Mouse (Mus musculus): ENCODE data around the gene Foxd2. TPM values are rescaled to one million over a fixed set of nuclear protein-coding genes. Genes with fewer than 3 reads are reported as not detected.

The Foxd2 gene
- polyA plus RNA-seq, 1 experiment from 2014 or later = not detected

DNA sequence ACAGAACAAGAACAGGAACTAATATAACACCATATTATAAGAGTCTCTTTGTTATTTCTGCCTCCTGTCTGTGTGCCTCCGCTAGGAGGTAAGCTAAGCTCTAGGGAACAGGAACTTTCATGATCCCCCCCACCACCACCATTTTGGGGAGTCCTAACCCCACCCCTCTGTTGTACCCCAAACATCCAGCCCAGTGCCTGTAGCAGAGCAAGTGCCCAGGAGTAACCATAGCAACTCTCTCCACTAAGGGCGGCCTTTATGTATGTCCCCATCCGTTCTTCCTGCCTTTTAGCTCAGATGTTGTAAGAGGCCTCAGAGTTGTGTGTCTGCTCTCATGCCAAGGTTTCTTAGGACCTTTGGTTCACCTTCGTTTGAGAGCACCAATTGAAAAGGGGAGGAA lies 33.4 kb upstream of the Foxd2 start:
- WGBS = 58% methylated on average over 4 of the region's 4 CpGs

DNA sequence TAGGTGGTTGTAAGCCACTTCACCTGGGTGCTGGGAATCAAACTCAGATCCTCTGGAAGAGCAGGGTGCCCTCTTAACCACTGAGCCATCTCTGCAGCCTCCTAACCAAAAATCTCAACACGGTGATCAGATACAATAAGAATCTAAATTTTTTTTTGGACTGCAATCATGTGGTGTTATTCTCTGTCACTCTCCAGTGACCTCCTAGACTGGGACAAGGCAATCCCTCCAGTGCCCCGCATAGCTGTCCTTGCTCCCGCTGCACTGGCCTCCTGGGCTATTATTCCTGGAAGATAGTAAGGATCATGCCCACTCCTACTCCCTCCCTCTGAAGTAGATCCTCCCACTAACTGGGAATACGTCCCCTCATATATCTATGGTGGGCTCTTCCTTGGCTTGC lies 32.6 kb upstream of the Foxd2 start:
- Histone ChIP-seq H3K4me2 (ENCODE audit: low read depth, low read length) (no peak overlapping the region), H3K9ac (ENCODE audit: low read length) (no peak overlapping the region), H3K27me3 (ENCODE audit: control insufficient read depth, insufficient read depth, low read length) (peaks cover 17% of the 10 kb centered on the region), H3K36me3 (ENCODE audit: control insufficient read depth, insufficient read depth) (no peaks in the 10 kb centered on the region), H3K4me1 (ENCODE audit: control insufficient read depth, insufficient read depth, low read length) (no peaks in the 10 kb centered on the region), H3K4me3 (ENCODE audit: low read length) (no peak overlapping the region), H3K27ac (ENCODE audit: low read length) (no peak overlapping the region), H3K9me3 (replicated peaks; ENCODE audit: control insufficient read depth, low read length) (no peaks in the 10 kb centered on the region)
- 81% methylated on average over 4 of the region's 4 CpGs for WGBS
- ATAC-seq (replicated peaks; ENCODE audit: extremely low read depth, insufficient read depth, low FRiP score) = no peak

More for the DNA sequence above, 33.4 kb upstream of the Foxd2 start:
- Histone ChIP-seq H3K4me3 (ENCODE audit: low read length) (no peak overlapping the region), H3K27ac (ENCODE audit: low read length) (no peak overlapping the region), H3K9me3 (replicated peaks; ENCODE audit: control insufficient read depth, low read length) (no peaks in the 10 kb centered on the region), H3K36me3 (ENCODE audit: control insufficient read depth, insufficient read depth) (no peaks in the 10 kb centered on the region), H3K27me3 (ENCODE audit: control insufficient read depth, insufficient read depth, low read length) (peaks cover 23% of the 10 kb centered on the region), H3K4me2 (ENCODE audit: low read depth, low read length) (no peak overlapping the region), H3K4me1 (ENCODE audit: control insufficient read depth, insufficient read depth, low read length) (no peaks in the 10 kb centered on the region), H3K9ac (ENCODE audit: low read length) (no peak overlapping the region)
- no peak for ATAC-seq (replicated peaks; ENCODE audit: extremely low read depth, insufficient read depth, low FRiP score)

DNA sequence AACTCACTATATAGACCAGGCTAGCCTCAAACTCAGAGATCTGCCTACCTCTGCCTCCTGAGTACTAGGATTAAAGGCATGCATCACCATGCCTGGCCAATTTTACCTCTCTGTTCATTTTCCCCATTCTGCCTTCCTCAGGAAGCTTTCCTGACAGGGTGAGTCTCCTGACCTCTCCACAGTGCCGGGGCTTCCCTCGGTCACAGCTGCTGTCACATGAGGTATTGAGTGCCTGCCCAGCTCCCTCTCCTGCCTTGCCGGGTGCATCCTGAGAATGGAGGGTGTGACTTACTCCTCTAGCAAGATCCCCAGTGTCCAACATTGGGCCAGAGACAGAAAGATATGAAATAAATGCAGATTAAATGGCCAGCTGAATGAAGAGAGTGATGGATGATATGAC lies 29.6 kb upstream of the Foxd2 start:
- no peaks in the 10 kb centered on the region for H3K36me3 ChIP-seq (ENCODE audit: control insufficient read depth, insufficient read depth)
- H3K27ac ChIP-seq (ENCODE audit: low read length) = no peak overlapping the region
- H3K4me1 ChIP-seq (ENCODE audit: control insufficient read depth, insufficient read depth, low read length) = no peaks in the 10 kb centered on the region
- no peak overlapping the region for H3K4me3 ChIP-seq (ENCODE audit: low read length)
- peaks cover 8% of the 10 kb centered on the region for H3K27me3 ChIP-seq (ENCODE audit: control insufficient read depth, insufficient read depth, low read length)
- WGBS = 43% methylated on average over 3 of the region's 3 CpGs
- H3K4me2 ChIP-seq (ENCODE audit: low read depth, low read length) = no peak overlapping the region
- H3K9ac ChIP-seq (ENCODE audit: low read length) = no peak overlapping the region
- H3K9me3 ChIP-seq (replicated peaks; ENCODE audit: control insufficient read depth, low read length) = no peaks in the 10 kb centered on the region
- no peak for ATAC-seq (replicated peaks; ENCODE audit: extremely low read depth, insufficient read depth, low FRiP score)

DNA sequence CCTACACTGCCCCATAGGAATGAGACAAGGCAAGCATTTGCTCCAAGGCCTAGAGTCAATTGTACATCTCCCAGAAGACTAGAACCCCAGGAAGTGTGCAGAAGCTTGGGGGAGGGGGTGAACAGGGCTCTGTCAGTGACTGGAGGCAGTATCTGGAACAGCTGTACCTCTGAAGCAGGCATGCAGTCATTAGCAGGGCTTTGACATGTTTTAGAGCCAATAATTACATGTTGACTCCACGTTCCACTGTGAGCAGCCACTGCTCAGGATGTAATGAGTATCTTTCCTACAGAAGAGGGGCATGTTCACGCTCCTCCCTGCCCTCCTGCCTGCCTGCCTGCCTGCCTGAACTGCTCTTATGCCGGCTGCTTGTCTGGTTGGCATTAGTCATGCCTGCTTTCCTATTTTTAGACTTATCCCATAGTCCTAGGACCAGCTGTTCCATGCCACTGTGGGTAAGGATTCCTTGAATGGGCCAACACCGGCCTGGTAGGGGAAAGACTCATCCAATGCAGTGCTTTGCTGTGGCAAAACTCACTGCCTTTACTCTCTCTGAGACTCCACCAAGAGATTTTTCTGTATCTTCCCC lies 28.9 kb upstream of the Foxd2 start:
- 71% methylated on average over 4 of the region's 4 CpGs for WGBS
- Histone ChIP-seq H3K4me1 (ENCODE audit: control insufficient read depth, insufficient read depth, low read length) (no peaks in the 10 kb centered on the region), H3K36me3 (ENCODE audit: control insufficient read depth, insufficient read depth) (no peaks in the 10 kb centered on the region), H3K9ac (ENCODE audit: low read length) (no peak overlapping the region), H3K27me3 (ENCODE audit: control insufficient read depth, insufficient read depth, low read length) (peaks cover 8% of the 10 kb centered on the region), H3K9me3 (replicated peaks; ENCODE audit: control insufficient read depth, low read length) (no peaks in the 10 kb centered on the region), H3K27ac (ENCODE audit: low read length) (no peak overlapping the region), H3K4me2 (ENCODE audit: low read depth, low read length) (no peak overlapping the region), H3K4me3 (ENCODE audit: low read length) (no peak overlapping the region)
- ATAC-seq (replicated peaks; ENCODE audit: extremely low read depth, insufficient read depth, low FRiP score) = no peak

DNA sequence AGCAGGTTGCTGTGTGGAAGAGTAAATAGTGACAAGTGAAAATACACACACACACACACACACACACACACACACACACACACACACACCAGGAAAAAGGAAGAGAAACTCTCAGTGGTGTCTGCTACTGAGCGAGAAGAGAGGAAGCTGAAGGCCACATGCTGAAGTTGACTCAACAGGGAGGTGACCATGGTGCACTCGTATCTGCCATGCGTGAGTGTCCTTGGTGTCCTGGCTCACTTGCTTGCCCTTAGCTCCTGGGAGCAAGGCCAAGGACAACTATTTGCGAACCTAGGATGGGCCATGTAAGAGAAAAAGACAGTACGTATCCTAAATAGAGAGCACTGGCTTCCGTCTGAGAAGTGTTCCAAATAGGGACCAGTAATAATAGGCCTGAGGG lies 25.5 kb upstream of the Foxd2 start:
- Histone ChIP-seq H3K9me3 (replicated peaks; ENCODE audit: control insufficient read depth, low read length) (no peaks in the 10 kb centered on the region), H3K36me3 (ENCODE audit: control insufficient read depth, insufficient read depth) (no peaks in the 10 kb centered on the region), H3K27me3 (ENCODE audit: control insufficient read depth, insufficient read depth, low read length) (peaks cover 16% of the 10 kb centered on the region), H3K4me1 (ENCODE audit: control insufficient read depth, insufficient read depth, low read length) (no peaks in the 10 kb centered on the region), H3K4me3 (ENCODE audit: low read length) (no peak overlapping the region), H3K27ac (ENCODE audit: low read length) (no peak overlapping the region), H3K9ac (ENCODE audit: low read length) (no peak overlapping the region), H3K4me2 (ENCODE audit: low read depth, low read length) (no peak overlapping the region)
- ATAC-seq (replicated peaks; ENCODE audit: extremely low read depth, insufficient read depth, low FRiP score) = no peak
- 75% methylated on average over 6 of the region's 6 CpGs for WGBS

DNA sequence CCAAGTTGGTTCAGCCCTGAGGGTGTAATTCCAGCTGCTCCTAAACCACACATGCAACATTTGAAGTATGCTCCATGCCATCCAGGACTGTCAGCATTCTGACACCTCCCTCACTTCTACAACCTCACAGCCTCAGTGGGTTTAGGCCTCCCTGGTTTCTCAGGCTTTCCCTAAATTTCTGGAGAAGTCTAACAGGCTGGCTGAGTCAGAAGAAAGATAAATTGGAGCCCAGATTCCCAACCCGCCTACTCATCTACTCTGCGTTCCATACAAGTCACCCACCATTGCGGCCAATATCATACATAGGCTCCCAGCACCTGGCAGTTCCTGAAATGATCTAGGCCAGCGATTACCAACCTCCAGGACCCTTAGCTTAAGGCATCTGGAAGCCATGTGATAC lies 24.1 kb upstream of the Foxd2 start:
- Histone ChIP-seq H3K4me1 (ENCODE audit: control insufficient read depth, insufficient read depth, low read length) (no peaks in the 10 kb centered on the region), H3K9ac (ENCODE audit: low read length) (no peak overlapping the region), H3K27me3 (ENCODE audit: control insufficient read depth, insufficient read depth, low read length) (peaks cover 23% of the 10 kb centered on the region), H3K27ac (ENCODE audit: low read length) (no peak overlapping the region), H3K36me3 (ENCODE audit: control insufficient read depth, insufficient read depth) (no peaks in the 10 kb centered on the region), H3K4me2 (ENCODE audit: low read depth, low read length) (no peak overlapping the region), H3K4me3 (ENCODE audit: low read length) (no peak overlapping the region), H3K9me3 (replicated peaks; ENCODE audit: control insufficient read depth, low read length) (no peaks in the 10 kb centered on the region)
- WGBS = 83% methylated on average over 4 of the region's 4 CpGs
- ATAC-seq (replicated peaks; ENCODE audit: extremely low read depth, insufficient read depth, low FRiP score) = no peak

DNA sequence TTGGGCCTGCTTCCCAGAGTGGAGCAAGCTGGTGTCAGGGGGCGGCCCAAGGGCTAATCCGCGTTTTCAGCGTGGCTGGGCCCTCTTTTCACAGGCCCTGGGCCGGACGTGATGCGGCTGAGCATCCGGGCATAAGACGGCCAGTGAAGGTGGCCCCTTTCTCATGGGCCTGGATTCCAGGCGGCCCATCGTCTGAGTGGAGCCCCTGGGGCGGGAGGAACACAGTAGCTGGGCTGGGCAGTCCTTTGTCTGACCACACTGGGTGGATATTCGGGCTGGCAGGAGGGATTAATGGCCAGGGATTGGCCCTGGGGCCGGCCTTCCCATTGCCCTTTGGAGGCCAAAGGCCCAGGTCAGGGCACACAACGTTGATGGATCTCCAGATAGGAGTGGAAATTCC lies 20.5 kb upstream of the Foxd2 start:
- H3K9ac ChIP-seq (ENCODE audit: low read length) = no peak overlapping the region
- no peak overlapping the region for H3K4me2 ChIP-seq (ENCODE audit: low read depth, low read length)
- 46% methylated on average over 15 of the region's 15 CpGs for WGBS
- H3K9me3 ChIP-seq (replicated peaks; ENCODE audit: control insufficient read depth, low read length) = no peaks in the 10 kb centered on the region
- no peak for ATAC-seq (replicated peaks; ENCODE audit: extremely low read depth, insufficient read depth, low FRiP score)
- no peak overlapping the region for H3K27ac ChIP-seq (ENCODE audit: low read length)
- no peaks in the 10 kb centered on the region for H3K36me3 ChIP-seq (ENCODE audit: control insufficient read depth, insufficient read depth)
- H3K4me1 ChIP-seq (ENCODE audit: control insufficient read depth, insufficient read depth, low read length) = peaks cover 6% of the 10 kb centered on the region
- no peak overlapping the region for H3K4me3 ChIP-seq (ENCODE audit: low read length)
- peaks cover 59% of the 10 kb centered on the region for H3K27me3 ChIP-seq (ENCODE audit: control insufficient read depth, insufficient read depth, low read length)

DNA sequence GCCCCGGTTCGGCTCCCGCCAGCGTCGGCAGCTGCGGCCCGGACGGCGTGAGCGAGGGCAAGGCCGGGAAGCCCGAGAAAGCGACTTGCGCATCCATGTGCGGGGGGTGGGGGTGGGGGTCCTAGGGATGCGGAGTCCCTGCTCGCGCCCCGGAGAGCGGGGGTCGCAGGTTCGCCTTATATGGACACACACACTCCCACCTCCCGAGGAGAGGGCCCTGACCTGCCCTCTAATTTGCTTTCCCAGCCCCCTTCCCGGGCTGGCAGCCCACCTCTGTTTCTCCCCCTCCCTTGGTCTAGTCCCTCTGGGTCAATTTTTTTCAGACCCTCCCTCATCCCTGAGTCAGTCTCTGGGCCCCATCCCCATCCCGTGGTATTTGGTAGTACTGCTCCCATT lies 17.2 kb upstream of the Foxd2 start, which contains the start of gene Foxe3:
TSS of gene Foxe3 (minus strand) at position 97 of the 396 bp plus-strand sequence.
- peaks cover 81% of the 10 kb centered on the region for H3K27me3 ChIP-seq (ENCODE audit: control insufficient read depth, insufficient read depth, low read length)
- no peaks in the 10 kb centered on the region for H3K36me3 ChIP-seq (ENCODE audit: control insufficient read depth, insufficient read depth)
- H3K9ac ChIP-seq (ENCODE audit: low read length) = no peak within 1 kb of the TSS
- H3K4me2 ChIP-seq (ENCODE audit: low read depth, low read length) = peak within 1 kb of the TSS; percentile 75
- no peak for ATAC-seq (replicated peaks; ENCODE audit: extremely low read depth, insufficient read depth, low FRiP score)
- peak within 1 kb of the TSS; percentile 51 for H3K4me3 ChIP-seq (ENCODE audit: low read length)
- H3K27ac ChIP-seq (ENCODE audit: low read length) = no peak within 1 kb of the TSS
- 0 out of 2 replicates have a peak, but pooled peaks cover 2% of the 10 kb centered on the region for H3K9me3 ChIP-seq (replicated peaks; ENCODE audit: control insufficient read depth, low read length)
- H3K4me1 ChIP-seq (ENCODE audit: control insufficient read depth, insufficient read depth, low read length) = peaks cover 6% of the 10 kb centered on the region
- 2% methylated on average over 25 of the region's 25 CpGs for WGBS

DNA sequence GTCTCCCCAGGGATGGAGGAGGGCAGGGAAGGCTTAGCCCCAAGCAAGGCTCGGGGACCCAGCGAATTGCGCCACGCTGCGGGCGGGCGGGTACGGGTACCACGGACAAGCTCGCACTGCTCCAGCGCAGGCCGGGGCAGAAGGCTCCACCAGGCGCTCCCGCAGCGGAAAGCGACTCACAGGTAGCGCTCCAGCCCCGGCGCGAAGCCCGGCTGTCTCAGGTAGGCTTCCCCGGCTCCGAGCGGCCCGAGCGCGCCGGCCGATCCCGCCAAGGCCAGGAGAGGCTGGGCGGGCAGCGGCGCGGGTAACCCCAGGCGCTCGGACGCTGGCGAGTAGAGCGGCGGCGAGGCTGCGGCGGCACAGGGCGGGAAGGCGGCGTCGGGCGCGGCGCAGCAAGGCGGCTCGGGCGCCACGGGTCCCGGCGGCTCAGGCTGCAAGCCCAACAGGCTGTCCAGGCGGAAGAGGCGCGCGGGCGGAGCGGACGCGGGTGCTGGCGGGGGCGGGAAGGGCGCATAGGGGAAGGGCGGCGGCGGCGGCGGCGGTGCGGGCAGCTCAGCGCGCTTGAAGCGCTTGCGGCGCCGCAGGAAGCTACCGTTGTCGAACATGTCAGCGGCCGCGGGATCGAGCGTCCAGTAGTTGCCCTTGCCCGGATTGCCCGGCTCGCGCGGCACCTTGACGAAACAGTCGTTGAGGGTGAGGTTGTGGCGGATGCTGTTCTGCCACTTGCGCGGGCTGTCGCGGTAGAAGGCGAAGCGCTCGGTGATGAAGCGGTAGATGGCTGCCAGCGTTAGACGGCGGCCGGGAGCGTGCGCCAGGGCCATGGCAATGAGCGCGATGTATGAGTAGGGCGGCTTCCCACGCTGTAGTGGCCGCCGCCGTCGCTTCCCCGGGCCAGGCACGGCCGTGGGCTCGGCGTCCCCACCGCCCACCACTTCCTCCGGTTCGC lies 16.6 kb upstream of the Foxd2 start:
- Histone ChIP-seq H3K36me3 (ENCODE audit: control insufficient read depth, insufficient read depth) (no peaks in the 10 kb centered on the region), H3K9ac (ENCODE audit: low read length) (no peak overlapping the region), H3K4me2 (ENCODE audit: low read depth, low read length) (peak overlapping the region; percentile 75), H3K27me3 (ENCODE audit: control insufficient read depth, insufficient read depth, low read length) (peaks cover 80% of the 10 kb centered on the region), H3K27ac (ENCODE audit: low read length) (no peak overlapping the region), H3K4me3 (ENCODE audit: low read length) (peak overlapping the region; percentile 51), H3K4me1 (ENCODE audit: control insufficient read depth, insufficient read depth, low read length) (peaks cover 6% of the 10 kb centered on the region), H3K9me3 (replicated peaks; ENCODE audit: control insufficient read depth, low read length) (0 out of 2 replicates have a peak, but pooled peaks cover 2% of the 10 kb centered on the region)
- peak; percentile 32; the same call in 1 of the 2 replicates for ATAC-seq (replicated peaks; ENCODE audit: extremely low read depth, insufficient read depth, low FRiP score)
- under 1% methylated on average over 123 of the region's 125 CpGs for WGBS

Data from heart, embryonic 16.5 days (tissue).